Mouse (Mus musculus): ENCODE measurements around the gene Clock.

Clock gene

DNA sequence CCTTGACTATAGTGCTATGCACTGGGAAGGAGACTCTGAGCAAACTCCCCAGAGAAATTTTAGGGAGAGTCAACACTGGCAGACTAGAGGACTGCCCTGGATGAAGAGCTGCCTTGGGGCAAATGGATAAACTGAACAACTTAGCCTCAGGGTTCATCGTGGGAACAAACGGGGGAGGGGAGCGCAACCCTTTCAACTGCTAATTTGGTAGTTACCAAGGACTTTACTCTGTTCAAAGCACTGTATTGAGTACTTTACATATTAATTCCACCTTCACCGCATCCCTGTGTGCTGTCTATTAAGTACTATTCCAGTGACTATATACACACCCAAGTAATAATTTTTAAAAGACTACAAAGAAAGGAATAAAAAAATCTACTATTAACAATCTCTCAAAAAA, 18.9 kb downstream of the Clock start:
- intact Hi-C loops (cut with DNase I): no loop called here

DNA sequence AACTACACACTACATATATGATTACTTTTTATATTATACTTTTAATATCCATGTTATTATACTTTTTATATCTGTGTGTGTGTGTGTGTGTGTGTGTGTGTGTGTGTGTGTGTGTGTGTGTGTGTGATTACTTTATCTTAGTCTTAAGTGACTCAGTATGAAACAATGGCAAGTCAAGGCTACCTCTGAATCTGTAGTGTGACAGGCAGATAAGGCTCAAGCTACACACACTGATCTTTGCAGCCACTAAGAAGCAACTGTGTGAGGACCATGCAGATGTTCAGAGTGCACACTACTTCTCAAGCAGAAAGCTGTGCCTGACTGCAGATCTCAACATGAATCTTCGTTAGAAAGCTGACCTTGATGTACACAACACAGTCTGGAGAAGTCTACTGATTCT, 20.7 kb downstream of the Clock start:
- intact Hi-C loops (cut with DNase I): no loop called here

DNA sequence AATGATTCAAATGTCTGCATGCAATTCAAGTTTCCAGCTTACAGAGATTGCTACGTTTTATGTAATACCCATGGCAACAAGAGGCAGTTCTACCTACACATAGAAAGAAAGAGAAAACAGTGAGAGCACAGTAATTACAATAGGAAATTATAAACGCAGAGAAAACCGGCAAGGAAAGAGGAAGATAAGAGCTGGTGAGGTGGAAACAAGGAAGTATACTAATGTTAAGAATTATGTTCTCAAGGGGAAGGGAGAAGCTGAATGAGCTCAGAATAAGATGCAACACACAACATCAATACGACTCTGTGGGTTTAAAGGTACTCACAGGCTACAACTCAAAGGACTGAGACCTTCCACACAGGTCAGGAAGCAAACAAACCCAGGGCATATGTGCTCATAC, 29.6 kb downstream of the Clock start:
- intact Hi-C loops (cut with DNase I): no loop called here

DNA sequence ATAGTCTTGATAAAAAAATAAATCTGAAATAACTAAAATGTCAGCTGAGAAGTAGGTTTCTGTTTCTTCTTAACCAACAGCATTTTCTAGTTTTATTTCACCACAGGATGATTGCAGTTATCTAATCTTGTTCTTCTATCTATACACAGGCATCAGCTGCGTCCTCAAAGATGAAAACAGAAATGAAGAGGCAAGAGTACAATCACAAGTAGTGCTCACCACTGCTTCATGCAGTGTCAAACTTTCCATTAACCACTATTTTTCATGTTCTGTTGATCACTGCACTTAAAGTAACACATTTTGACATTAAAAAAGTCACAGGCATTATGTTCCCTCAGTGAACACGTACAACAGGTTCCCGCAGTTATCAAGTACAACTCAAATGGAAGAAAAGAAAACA, 53.6 kb downstream of the Clock start:
- intact Hi-C loops (cut with DNase I): loop anchor here (10.0 kb wide), 1 partner anchor 164 kb away; no protein-coding TSS in a partner anchor

DNA sequence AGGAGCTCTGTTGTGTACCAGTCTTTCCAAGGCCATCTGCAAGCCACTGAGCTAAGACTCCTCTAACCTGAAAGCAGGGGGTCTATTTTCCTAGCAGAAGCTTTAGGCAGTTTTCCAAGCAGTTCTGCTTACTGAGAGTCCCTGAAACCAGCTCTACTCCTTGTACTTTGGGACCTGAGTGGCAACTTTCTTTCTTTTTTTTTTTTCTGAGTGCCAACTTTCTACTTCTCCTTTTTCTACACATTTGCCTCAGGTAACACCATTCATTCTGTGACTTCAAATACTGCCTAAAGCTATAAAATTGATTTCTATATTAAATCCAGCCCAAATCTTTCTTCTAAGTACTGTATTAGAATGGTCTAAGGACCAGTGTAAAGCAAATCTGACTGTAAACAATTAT, 58.1 kb downstream of the Clock start:
- intact Hi-C loops (cut with DNase I): no loop called here

DNA sequence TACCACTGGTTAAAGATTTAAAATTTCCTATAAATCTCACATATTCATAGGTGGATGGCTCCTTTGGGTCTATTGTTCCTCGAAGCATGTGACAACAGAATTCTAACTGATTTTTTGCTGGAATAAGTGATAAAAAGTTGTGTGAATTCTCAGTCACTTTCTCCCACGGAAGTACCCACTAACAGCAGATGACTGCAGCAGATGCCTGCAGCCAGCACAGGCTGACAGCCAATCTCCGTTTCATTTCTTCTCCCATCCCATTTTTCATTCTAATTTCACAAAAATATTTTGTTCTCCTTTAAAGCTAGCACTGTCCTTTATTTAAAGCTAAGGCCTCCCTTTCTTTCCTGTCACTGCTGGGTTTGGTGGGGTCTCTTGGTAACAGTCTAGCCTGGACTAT, 59.2 kb downstream of the Clock start:
- intact Hi-C loops (cut with DNase I): no loop called here

DNA sequence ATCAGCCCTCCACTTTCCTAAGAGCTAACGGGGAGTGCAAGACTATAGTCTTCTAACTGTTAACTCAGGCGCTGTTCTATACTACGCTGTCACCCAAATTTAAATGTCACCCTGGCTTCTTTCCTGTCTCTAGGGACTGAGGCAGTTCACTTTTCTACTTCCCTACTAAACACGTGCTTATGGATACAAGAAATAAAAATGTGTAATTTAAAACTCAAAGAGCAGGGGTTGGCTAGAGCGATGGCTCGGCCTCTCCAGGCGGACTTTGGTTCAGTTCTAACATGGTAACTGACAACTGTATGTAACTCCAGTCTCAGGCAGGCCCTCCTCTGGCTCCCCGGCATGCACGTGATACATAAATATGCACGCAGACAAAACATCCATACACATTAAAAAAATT, 60.2 kb downstream of the Clock start:
- intact Hi-C loops (cut with DNase I): no loop called here

DNA sequence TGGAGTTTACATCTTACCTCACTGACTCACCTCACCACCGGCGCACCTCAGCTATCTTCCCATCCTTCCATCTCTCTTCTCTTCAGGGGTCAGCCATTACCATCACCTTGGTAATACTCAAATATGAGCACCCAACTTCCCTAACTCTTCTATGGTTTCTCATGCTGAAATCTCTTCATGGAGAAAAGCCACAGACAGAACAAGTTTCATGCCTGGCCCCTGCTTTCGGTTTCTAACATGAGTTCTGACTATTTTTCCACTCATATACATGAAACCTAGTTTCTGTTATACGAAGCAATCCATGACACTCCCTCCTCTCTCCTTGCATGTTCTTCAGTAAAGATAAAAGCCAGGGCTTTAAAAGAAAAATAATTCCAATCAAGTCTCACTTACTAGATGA, 60.7 kb downstream of the Clock start:
- intact Hi-C loops (cut with DNase I): no loop called here

DNA sequence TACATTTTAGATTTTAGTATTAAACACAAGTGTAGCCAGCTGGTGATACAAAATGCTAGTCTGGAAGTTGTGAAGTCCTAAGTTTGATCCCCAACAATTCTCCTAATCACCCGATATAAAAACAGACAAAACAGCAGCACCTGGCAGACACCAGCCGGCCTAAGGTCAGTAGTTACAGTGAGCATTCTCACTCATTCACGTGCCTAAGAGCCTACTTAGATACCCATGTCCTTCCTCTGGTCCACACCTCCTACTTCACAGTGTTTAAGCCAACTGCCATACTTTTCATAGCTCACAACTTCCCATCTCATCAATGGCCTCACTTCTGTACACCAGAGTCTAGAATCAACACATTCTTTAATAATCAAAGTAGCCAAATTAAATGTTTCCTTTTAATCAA, 61.3 kb downstream of the Clock start:
- intact Hi-C loops (cut with DNase I): no loop called here

DNA sequence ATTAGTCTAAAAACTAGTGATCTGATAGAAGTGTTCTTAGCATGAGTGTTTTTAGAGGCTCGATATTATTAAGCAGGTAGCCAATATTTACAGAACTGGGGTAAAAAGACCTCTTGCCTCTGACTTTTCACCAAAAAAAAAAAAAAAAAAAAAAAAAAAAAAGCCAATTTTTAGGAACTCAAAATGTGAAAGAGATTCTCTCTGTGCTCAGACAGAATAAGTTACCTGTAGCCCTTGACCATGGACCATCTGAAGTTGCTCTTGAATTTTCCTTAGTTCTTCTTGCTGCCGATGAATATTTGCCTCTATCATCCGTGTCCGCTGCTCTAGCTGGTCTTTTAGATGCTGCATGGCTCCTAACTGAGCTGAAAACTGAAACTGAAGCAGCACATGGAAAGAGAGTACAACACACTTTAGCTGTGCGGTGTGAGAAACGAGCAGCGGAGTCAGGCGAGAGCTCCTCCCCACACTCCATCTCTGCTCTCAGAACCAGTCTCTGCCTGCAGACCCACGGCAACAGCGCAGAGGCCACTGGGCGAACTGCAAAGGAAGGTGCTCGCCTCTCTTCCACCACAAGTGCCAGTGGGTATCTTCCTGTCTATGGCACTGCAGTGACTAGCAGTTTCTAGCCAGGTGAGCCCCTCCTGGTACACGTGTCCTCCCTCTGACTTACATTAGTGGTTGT, 73.3 kb downstream of the Clock start:
- intact Hi-C loops (cut with DNase I): no loop called here

DNA sequence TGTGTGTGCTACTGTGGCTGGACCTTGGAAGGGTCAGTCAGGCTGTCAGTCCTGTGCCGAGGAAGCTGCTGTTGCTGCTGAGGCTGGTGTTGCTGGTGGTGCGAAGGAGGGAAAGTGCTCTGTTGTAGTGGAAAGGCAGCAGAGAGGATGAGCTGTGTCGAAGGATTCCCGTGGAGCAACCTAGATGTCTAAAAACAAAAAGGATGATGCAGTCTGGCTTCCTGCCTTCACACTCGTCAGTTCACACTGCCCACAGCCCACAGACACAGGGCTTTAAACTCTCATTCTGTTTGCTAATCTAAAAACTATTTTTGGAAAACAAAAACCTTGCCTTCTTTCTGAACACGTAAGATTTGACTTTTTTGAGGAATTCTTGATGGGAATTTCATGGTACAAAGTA, 87.9 kb downstream of the Clock start:
- intact Hi-C loops (cut with DNase I): no loop called here

DNA sequence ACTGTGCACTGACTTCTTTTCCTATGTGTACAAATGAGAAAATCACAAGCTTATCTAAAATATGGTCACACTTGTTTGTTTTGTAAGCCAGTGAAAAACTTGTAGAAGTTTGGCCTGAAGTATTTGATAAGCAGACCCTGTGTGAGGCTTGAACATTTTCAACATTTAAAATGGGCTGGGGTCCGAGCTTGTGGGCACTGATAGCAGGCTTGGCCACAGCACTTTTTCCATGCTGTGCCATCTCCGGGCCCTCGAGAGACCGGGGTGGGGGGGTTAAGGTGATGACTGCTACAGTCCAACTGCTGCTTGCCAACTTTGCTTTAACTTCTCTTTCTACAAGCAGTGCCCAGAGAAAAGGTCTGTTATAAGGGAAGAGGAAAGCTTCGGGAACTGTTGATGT, 96.5 kb downstream of the Clock start:
- intact Hi-C loops (cut with DNase I): no loop called here

DNA sequence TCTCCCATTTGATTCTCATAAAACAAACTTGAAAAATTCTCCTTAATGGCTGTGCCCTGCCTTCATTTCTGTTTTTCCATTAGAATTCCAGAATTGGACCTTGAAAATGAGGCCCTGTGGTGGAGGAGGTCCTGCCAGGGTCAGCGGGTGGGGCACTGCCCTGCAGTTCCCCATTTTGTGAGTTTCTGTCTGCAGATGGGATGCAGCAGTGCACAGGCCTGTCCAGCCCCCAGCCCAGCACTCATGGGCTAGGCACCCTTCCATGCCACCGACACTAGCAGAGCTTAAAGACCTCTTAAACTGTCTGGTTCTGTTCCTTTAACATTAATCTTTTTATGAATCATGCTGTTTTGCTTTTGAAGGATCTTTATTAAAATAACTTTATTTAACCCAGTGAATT, 98.7 kb downstream of the Clock start:
- intact Hi-C loops (cut with DNase I): no loop called here

DNA sequence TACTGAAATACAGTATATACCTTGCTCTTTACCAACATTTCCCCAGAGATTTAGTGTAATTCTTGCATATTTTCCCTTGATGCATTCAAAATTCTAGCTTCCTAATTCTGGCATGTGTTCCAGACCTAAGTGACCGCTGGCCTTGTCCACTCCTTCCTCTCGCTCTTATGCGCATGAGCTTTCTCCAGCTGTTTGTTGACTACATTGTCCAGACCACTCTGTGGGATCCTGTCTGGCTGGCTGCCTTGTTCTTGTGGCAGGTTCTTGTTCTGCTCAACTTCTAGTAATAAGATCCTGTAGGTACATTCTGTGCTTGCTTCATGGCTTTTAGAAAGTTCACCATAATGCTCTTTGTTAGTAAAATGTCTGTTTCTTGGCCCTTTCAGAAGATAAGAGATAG, 101.4 kb downstream of the Clock start:
- intact Hi-C loops (cut with DNase I): no loop called here

DNA sequence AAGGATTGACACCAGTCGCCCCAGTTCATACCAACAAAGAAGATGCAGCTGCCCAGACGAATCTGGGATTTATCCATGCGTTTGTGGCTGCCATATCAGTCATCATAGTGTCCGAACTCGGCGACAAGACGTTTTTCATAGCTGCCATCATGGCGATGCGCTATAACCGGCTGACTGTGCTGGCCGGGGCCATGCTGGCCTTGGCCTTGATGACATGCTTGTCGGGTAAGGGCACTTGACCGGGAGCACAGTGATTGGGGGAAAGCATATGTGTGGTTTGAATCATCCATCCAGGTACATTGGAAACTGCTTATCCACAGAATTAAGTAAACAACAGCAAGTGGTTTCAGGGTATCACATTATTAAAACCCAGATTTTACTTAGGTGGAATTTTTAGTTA, 105.2 kb downstream of the Clock start:
- intact Hi-C loops (cut with DNase I): no loop called here

DNA sequence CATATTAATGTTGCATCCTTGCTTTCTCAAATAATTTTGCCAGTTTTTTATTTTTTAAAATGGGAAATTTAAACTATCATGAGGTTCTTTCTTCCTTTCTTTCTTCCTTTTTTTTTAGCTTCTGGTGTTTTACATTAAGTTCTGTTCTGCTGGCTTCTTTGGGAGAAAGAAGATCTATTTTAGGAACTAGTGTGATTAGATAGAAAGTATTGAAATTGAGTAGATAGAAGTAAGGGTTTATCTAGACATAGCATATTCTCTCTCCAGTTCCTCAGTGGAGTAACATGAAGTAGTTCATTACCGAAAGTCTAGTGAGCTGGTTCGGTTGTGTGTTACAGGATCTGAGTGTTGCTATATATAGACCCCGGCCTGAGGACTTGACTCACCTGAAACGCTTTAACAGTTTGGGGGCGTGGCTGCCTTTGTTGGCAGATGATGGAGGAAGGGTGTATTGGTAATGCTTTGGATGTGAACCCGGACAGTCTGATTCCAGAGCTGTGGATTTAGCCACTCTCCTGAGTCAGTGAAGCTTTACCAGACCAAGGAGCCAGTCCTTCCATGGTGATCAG, 110.1 kb downstream of the Clock start:
- intact Hi-C loops (cut with DNase I): no loop called here

DNA sequence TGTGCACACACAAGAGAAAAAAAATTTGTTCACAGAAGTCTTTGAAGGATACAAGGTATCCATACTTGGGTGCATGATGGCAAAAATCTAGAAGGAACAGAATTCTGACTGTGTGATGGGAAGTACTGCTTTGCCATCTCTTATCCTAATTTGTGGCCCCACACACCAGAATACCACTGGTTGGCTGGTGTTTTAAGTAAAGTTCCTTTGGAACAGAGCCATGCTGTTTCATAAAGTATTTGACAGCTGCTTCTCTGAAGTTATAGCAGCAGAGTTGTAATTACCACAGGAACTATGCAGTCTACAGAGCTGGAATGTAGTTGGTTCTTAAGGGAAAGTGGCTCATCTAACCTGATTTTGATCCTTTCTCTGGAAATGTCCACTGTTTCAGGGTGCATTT, 111.5 kb downstream of the Clock start:
- intact Hi-C loops (cut with DNase I): no loop called here

DNA sequence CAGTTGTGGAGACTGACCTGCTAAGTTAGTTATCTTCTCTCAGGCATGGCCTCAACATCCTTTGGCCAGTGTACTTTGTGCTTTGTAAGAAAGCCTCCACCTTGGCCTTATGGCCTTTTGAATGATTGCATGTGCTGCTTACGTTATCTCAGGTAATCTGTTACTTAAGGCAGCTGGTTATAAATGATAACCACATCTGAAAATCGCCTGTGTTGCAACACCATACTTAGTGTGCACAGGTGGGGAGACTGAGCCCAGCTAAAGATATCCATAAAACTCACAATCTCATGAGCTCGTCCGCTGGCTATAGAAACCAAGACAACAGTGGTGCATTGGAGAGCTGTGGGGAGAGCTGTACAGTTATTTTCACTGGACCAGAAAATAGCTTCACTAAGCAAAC, 114.0 kb downstream of the Clock start:
- intact Hi-C loops (cut with DNase I): no loop called here

DNA sequence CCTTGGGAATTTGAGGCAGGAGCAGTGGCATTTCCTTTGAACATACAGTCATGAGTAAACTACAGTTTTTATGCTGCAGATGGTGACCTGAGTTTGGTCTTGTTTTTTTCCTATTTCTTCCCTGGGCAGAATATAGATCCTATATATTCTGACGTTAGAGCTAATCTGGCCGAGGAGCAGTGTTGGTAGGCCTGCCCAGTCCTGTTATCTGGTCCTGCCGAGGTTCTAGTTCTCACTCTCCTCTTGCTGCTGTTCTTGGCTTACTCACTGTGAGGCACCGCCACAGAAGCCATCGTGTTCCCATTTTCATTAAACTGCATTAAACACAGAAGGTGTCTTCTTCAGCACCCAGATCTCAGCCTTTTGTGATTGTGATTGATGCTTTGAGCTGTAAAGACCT, 116.7 kb downstream of the Clock start:
- intact Hi-C loops (cut with DNase I): no loop called here

DNA sequence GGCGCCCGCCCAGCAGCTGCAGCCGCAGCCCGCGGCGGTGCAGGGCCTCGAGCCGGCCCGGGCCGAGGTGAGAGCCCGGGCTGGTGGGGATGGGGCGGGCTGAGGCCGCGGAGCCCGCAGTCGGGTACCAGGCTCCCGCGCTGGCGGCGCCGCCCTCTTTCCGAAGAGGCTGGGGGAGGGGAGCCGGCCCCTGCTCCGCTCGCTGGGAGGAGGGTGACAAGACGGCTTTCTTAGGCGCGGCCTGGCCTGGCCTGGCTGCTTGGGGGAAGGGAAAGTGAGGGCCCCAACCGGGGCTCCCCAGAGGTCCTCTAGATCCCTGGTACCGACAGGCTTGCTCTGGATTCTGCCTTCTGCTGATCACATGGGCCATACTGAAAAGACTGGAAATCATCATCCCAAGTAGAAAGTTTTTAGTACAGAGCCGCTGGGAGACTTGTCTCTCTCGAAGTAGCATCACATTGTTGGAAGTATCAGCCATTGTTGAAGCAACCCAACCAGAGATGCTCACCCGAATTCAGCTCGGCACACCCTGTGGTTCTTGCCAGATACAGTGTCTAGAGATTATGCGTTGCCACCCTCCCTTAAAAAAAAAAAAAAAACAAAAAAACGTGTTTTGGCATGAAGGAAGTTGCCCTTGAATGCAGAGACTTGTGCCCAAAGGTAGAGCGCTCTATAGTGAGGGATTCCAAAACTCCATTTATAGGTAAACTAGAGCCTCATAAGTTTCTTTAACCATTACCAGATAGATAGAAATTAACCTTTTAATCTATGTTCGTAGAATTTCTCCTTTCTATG, 120.1 kb downstream of the Clock start:
- intact Hi-C loops (cut with DNase I): no loop called here

DNA sequence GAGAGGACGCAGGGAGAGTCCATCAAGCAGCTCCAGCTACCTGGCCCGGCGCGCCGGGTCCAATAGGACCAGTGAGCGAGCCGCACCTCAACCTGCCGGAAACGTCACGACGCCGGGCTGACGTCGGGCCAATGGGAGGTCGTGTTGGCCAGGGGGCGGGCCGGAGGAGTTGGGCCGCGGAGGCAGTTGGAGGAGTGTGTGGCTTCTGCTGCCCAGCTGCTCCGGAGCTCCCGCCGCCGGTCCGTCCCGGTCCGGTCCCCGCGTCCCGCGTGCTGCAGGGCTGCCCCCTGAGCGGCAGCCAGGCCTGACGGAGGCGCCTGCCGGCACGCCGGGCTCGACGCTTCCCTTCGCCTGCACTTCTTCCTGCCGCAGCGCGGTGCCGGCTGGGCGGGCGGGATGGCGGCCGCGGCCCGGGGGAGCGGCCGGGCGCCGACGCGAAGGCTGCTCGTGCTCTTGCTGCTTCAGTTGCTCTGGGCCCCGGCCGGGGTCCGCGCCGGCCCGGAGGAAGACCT, 120.8 kb downstream of the Clock start, which contains the start of gene Tmem165:
Gene Tmem165, plus strand, starts transcription at position 131 of the 512 bp plus-strand sequence.
- intact Hi-C loops (cut with DNase I): no loop called here

DNA sequence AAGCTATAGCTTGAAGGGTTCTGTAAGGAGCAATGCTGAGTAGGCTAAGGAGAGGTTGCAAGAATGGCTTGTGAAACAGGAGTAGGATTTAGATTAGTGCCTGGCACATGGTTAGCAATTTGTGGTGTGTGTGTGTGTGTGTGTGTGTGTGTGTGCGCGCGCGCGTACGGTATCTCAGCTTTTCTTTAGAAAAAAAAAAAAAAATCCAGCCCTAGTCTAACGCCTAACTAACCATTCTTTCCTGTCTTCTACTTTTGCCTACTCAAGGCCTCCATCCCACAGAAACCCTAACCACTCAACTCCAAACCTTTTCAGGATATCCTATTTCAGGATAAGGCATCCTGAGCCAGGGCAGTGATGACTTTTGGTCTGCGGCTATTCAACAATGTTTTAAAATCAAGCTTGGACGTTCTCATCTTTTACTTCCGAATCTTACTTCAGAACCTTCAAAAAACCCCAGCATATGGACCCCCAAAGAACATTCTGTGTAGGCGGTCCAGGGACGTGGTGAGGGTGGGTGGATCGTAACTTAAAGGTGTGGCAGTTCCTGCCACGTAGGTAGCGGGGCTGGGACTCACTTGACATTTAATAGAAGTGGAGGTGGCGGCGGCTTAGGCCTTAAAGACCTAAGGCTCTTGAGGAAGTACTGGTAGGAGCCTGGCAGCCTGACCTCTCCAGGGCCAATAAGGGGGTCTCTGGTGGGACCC, 121.4 kb downstream of the Clock start:
- intact Hi-C loops (cut with DNase I): no loop called here
